Mouse (Mus musculus) cerebellum, adult 2 months (tissue): ENCODE results near the gene Ankrd55.

Experiments used
- CTCF ChIP-seq: fragments of 200-500 bp; IDR thresholded peaks from 2 replicates; pipeline ENCODE4 v1.5.1; 2011; ENCODE audit warnings: low read depth, mild to moderate bottlenecking, control low read depth, low read length, moderate library complexity, borderline replicate concordance; ENCODE audit not compliant: insufficient read depth
- POLR2A ChIP-seq: fragments of 200-500 bp; IDR thresholded peaks from 2 replicates; pipeline ENCODE4 v1.6.1; 2011; ENCODE audit warnings: low read length, control low read depth, borderline replicate concordance; ENCODE audit not compliant: insufficient read depth

- no peak for TF ChIP-seq POLR2A
- no peak for TF ChIP-seq CTCF
These were observed 32.4 kb upstream of the Ankrd55 start for GRCm38 (mm10) chr13:112255862-112256261.
